Mouse (Mus musculus) Patski (cell line): ENCODE measurements around the gene Irf2bp2. TPM values are rescaled to one million over a fixed set of nuclear protein-coding genes. Genes with fewer than 3 reads are reported as not detected.
A peak's percentile ranks its signal among the peaks of the same experiment; 100 is the strongest.

ENCODE experiments used
- ATAC-seq: fragments of 100-300 bp; one replicate; pipeline ENCODE4 v1.8.0; 2021
- CTCF ChIA-PET: fragments of 350-600 bp; sonication (Branson Sonifier 250); formaldehyde crosslinking; loops from one replicate; lab custom pipeline; 2022; ENCODE audit warnings: inconsistent platforms; lab: Charles Lee
- POLR2A ChIA-PET: fragments of 350-600 bp; sonication (Branson Sonifier 250); formaldehyde crosslinking; loops from one replicate; lab custom pipeline; 2022; ENCODE audit warnings: antibody characterized with exemption, inconsistent platforms; lab: Charles Lee
- DNase-seq: peaks from one replicate; pipeline ENCODE4 v3.0.0-alpha.2; 2011; ENCODE audit warnings: low read depth, low spot score
- H3K27me3 ChIP-seq: fragments of 371-371 bp; one replicate; pipeline ENCODE4 v1.5.1; 2021
- CTCF ChIP-seq: fragments of 100-300 bp; IDR thresholded peaks from one replicate; pipeline ENCODE4 v1.5.1; 2021
- in situ Hi-C: fragments of 300-500 bp; cut with MboI; formaldehyde crosslinking; loops from 3 replicates; pipeline ENCODE4 v1.11.1; 2018; ENCODE audit warnings: low pct_unique_long_range_greater_than_20kb, mixed read lengths
- polyA plus RNA-seq: library from polyadenylated mRNA; unstranded; gene quantifications from one replicate; pipeline ENCODE4 v1.2.3, GENCODE M21; 2021

Irf2bp2 gene
- 61.2 TPM for polyA plus RNA-seq

DNA sequence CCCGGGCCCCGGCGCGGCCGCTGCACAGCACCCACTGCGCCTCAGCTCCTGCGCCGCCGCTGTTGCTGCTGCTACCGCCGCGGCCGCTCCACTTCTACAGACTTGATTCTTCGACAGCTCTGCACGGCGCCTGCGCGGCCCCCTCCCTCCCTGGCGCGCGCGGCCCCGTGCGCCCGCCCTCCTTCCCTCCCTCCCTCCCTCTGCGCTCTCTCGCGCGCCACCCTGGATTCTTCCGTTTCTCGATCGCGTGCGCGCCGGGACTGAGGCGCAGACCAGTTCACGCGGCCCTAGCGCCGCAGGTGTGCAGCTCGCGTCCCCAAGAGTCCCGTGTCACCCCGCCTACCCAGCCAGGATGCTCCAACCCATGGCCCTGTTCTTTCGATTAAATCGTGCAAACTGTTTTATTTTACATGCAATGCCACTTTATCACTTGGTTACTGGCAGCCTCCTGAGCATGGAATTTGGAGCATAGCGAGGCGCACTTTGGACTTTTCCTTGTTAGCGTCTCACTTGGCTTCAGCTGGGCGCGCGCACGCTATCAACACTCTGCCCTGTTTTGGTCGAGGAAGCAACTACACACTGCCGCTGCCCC is at the start of gene Irf2bp2:
Irf2bp2 (minus strand) TSS at position 98 of the 592 bp plus-strand sequence.
- no peak for DNase-seq
- CTCF ChIA-PET: interaction anchor here (0.7 to 1.4 kb wide), 3 partner anchors 78 to 247 kb away, joined by 3 read pairs; no protein-coding TSS in a partner anchor
- POLR2A ChIA-PET: interaction anchor here (0.6 to 5.0 kb wide), 12 partner anchors 45 to 290 kb away, joined by 3 to 38 read pairs (median 4); no protein-coding TSS in a partner anchor
- in situ Hi-C loops: no loop called here
- no peaks in the 10 kb centered on the region for H3K27me3 ChIP-seq
- ATAC-seq: peak; percentile 14
- TF ChIP-seq CTCF: no peak

DNA sequence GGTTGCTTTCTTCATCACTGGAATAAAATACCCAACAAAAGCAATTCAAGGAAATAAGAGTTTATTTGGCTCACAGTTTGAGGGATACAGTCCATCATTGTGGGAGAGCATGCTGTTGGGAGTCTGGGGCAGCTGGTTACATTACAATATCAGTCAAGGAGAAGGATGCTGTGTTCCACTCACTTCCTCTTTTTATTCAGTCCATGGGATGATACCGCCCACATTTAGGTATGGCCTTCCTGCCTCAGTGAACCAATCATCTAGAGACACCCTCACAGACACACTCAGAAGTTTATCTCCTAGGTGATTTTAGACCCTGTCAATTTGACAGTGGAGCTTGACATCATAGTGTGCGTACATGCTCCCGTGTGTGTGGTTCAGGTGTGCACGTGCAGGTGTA is 48.9 kb upstream of the Irf2bp2 start:
- in situ Hi-C loops: no loop called here
- no peaks in the 10 kb centered on the region for H3K27me3 ChIP-seq
- ChIA-PET POLR2A (no interaction called here), CTCF (no interaction called here)
- ATAC-seq (no peak), DNase-seq (no peak)
- no peak for TF ChIP-seq CTCF

DNA sequence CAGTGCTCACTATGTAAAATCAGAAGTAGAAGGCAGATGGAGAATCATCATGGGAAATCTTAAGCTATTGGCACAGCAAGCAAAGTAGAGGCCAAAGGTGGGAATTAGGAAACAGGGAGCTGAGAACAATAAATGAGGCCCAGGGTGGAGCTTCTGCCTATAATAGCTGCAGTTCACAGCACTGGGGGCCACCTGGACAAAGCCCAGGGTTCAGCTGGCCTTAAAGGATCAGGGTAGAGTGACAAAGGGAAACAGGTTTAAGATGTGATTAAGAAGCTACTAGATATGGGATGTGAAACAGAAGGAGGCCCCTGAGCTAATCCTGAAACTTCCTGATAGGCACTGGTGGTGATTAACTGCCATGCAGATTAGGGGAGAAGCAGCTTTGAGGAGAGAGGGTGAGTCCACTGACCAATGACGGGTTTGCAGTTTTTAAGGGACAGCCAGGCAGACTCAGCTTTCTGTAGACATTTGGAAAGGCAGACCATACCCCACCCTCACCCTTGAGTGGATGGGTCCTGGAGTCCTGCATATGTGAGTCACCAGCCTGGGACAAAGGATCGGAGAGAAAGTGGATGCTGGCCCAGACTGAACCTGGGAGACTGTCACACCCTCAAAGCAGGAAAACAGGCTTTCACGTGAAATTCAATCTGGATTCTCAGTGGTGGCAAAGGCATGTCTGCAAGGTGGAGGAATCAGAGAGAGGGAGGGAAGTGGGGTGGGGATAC is 47.9 kb upstream of the Irf2bp2 start:
- DNase-seq: no peak
- ChIA-PET POLR2A (interaction anchor here (0.5 to 1.1 kb wide), 3 partner anchors 11 to 45 kb away, joined by 3 read pairs; no protein-coding TSS in a partner anchor), CTCF (interaction anchor here (1.1 kb wide), 1 partner anchor 13 kb away, joined by 3 read pairs; no protein-coding TSS in a partner anchor)
- no peak for TF ChIP-seq CTCF
- no peaks in the 10 kb centered on the region for H3K27me3 ChIP-seq
- ATAC-seq: no peak
- in situ Hi-C loops: no loop called here

DNA sequence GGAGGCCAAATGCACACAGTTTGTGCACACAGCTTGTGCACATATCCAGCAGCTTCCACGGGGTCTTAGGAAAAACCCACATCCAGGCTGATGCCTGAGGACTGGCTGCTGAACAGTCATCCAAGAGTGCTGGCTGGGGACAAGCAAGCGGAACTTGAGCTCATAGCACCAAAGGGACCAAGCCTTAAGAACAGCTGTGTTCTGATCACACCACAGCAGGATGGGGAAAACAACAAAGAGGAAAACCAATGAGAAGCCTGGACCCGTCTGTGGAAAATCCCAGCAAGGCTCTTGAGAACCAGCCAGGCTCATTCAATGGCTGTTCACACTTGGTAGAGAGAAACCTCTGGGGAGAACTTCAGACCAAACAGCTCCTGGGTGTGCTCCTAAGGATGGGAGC is 45.4 kb upstream of the Irf2bp2 start:
- ChIA-PET CTCF (interaction anchor here (1.2 to 2.2 kb wide), 3 partner anchors 13 to 16 kb away, joined by 3 to 6 read pairs (median 5); no protein-coding TSS in a partner anchor), POLR2A (interaction anchor here (1.3 kb wide), 1 partner anchor 46 kb away, joined by 4 read pairs; the partner anchor contains the start of gene Irf2bp2)
- in situ Hi-C loops: no loop called here
- ATAC-seq: no peak
- no peak for DNase-seq
- no peaks in the 10 kb centered on the region for H3K27me3 ChIP-seq
- no peak for TF ChIP-seq CTCF

DNA sequence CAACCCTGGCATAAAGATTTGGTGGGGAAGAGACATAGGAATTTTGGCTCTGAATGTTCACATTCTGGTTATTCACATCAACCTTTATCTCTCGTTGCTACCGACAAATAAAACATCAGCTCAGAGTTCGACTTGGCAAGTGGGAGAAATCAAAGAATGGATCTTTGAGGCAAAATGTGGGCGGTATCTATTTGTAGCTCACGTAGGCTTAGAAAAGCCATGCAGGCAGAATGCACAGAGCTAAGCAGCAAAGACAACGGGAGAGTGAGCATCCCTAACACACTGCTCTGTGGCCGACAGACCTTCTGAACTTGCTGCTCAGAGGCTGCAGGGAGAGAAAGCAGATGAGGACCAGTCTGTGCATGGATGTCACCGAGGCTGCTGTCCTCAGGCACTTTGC is 44.2 kb upstream of the Irf2bp2 start:
- in situ Hi-C loops: no loop called here
- ATAC-seq (no peak), DNase-seq (no peak)
- no peak for TF ChIP-seq CTCF
- ChIA-PET CTCF (interaction anchor here (1.2 to 1.7 kb wide), 2 partner anchors 14 to 15 kb away, joined by 4 to 5 read pairs; no protein-coding TSS in a partner anchor), POLR2A (no interaction called here)
- H3K27me3 ChIP-seq: no peaks in the 10 kb centered on the region

DNA sequence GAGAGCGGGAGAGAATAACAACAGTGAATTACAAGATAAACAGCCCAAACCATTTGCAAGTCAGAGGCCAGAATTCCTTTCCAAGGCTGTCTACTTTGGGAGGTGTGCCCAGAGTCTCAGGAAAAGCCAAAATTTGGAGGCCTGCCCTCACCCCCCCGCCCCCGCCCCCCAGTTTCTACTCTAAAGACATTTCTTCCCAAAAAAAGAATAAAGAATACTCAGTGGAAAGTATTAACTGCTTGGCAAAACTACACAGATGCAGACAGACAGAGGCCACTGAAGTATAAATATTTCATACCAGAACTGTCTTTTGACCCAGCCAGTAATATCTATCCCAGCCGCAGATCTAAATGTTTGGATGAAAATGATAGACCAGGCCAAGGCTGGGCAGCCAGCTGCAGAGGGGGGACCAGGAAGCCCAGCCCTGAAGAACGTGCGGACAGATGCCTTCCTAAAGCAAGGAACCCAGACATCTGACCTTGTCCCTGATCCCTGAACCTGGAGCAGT is 40.8 kb upstream of the Irf2bp2 start:
- POLR2A ChIA-PET: no interaction called here
- in situ Hi-C loops: no loop called here
- no peak for DNase-seq
- ATAC-seq: no peak
- no peak for TF ChIP-seq CTCF
- H3K27me3 ChIP-seq: no peaks in the 10 kb centered on the region
- CTCF ChIA-PET: no interaction called here

DNA sequence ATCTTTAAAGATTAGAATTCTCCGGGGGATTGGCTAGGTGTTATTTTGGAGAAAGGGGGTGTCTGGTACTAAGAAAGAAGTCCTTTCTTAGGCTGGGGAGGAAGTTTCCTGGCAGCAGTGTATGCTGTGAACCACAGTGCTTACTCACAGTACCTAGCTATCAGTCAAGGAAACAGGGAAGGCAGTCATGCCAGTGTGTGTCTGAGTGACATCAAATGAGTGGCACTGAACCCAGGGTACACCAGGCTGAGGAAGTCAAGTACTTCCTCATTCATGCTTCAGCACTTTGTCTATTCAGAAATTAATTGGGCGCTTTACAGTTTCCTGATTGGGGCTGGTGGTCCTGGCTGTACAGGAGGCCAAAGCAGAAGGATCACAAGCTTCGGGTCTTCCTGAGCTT is 34.8 kb upstream of the Irf2bp2 start:
- in situ Hi-C loops: no loop called here
- no peak for TF ChIP-seq CTCF
- DNase-seq (no peak), ATAC-seq (no peak)
- CTCF ChIA-PET: no interaction called here
- POLR2A ChIA-PET: no interaction called here
- no peaks in the 10 kb centered on the region for H3K27me3 ChIP-seq

DNA sequence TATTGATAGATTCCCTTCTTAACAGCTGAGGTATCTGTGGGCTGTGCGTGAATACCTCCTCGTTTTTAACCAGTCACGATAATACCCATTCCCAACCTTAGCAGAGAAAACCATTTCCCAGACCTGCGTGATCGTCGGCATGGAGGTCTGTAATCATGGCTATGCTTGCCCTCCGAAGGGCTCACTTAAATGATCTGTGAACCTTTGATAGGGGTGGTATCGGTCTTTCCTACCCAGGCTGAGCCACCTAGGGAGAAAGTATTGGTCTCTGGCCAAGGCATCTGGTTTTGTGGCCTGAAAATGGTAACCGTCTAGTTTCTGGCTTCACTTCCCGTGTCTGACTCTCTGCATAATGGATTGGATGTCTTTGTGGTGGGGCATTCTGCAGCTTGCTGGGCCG is 32.6 kb upstream of the Irf2bp2 start:
- in situ Hi-C loops: no loop called here
- ATAC-seq (no peak), DNase-seq (no peak)
- POLR2A ChIA-PET: no interaction called here
- CTCF ChIA-PET: interaction anchor here (1.2 kb wide), 1 partner anchor 150 kb away, joined by 4 read pairs; no protein-coding TSS in a partner anchor
- no peaks in the 10 kb centered on the region for H3K27me3 ChIP-seq
- TF ChIP-seq CTCF: no peak

DNA sequence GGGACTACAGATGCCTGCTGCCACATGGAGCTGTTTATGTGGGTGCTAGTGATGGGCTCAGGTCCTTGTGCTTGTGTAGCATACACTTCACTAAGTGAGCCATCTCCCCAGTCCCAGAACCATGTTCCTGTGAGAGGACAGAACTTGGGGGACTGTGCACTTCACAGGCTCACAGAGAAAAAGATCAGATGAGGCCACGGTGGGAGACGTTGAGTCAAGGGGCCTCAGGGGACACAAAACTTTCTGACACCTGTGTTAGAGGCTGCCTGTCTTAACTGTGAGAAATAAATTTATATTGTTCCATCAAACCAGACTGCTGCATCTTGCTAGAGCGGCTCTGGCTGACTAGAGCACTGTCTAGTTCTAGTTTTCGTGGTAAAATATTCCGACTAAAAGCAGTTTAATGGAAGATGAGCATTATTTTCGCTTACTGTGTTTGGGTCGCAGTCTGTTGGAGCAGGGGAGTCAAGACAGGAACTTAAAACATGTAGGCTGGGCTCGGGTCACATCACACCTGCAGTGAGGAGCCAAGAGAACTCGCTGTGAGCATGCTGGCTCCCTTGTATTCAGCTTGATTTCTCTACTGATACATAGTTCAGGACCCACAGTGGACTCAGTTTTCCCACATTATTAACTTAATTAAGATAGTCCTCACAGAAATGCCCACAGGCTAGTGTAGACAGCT is 28.5 kb upstream of the Irf2bp2 start:
- H3K27me3 ChIP-seq: no peaks in the 10 kb centered on the region
- DNase-seq (no peak), ATAC-seq (no peak)
- in situ Hi-C loops: no loop called here
- ChIA-PET CTCF (interaction anchor here (1.3 to 1.8 kb wide), 2 partner anchors 16 to 17 kb away, joined by 4 to 6 read pairs; no protein-coding TSS in a partner anchor), POLR2A (no interaction called here)
- no peak for TF ChIP-seq CTCF

DNA sequence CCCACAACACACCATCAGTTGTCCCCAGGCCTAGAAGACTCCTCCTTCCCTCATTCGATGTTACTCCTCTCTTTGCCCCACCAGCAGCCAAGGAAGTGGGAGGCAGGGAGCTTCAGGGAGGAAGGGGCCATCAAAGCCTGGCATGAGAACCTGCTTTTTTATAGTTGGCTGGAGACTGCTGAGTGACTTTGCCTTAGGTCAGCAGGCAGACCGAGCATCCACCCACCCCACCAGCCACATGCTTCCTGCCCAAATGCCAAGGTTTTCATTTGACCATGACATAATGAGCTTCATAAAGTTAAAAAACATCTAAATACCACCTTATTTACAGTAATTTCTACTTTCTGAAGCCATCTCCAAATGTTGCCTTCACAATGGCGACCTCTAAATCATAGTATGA is 26.9 kb upstream of the Irf2bp2 start:
- no peak for DNase-seq
- H3K27me3 ChIP-seq: no peaks in the 10 kb centered on the region
- ATAC-seq: no peak
- CTCF ChIA-PET: no interaction called here
- no peak for TF ChIP-seq CTCF
- POLR2A ChIA-PET: no interaction called here
- in situ Hi-C loops: no loop called here
